Mouse (Mus musculus): ENCODE data around the gene Adig.
A peak's percentile ranks its signal among the peaks of the same experiment; 100 is the strongest.

Gene Adig

GRCm38 (mm10) chr2:158501836-158502812, at the start of gene Adig:
Adig (plus strand) TSS chr2:158502612.
- DNase-seq (ENCODE audit: low spot score in 2 of 2): no peak

- DNase-seq (ENCODE audit: low spot score in 2 of 2): no peak
Measured at GRCm38 (mm10) chr2:158456451-158456850, 46.0 kb upstream of the Adig start.

GRCm38 (mm10) chr2:158457610-158458009, 44.8 kb upstream of the Adig start:
- DNase-seq (ENCODE audit: low spot score in 2 of 2): no peak

- DNase-seq (ENCODE audit: low spot score in 2 of 2): no peak
Measured at GRCm38 (mm10) chr2:158462450-158462849, 40.0 kb upstream of the Adig start.

GRCm38 (mm10) chr2:158474159-158474558, 28.3 kb upstream of the Adig start:
- DNase-seq (ENCODE audit: low spot score in 2 of 2): no peak

GRCm38 (mm10) chr2:158477640-158478039, 24.8 kb upstream of the Adig start:
- no peak for DNase-seq (ENCODE audit: low spot score in 2 of 2)

GRCm38 (mm10) chr2:158498457-158498856, 4.0 kb upstream of the Adig start:
- no peak for DNase-seq (ENCODE audit: low spot score in 2 of 2)

GRCm38 (mm10) chr2:158503226-158503625, 814 bp downstream of the Adig start:
- no peak for DNase-seq (ENCODE audit: low spot score in 2 of 2)

GRCm38 (mm10) chr2:158503671-158504070, 1.3 kb downstream of the Adig start:
- DNase-seq (ENCODE audit: low spot score in 2 of 2): no peak

GRCm38 (mm10) chr2:158506475-158506874, 4.1 kb downstream of the Adig start:
- no peak for DNase-seq (ENCODE audit: low spot score in 2 of 2)

- no peak for DNase-seq (ENCODE audit: low spot score in 2 of 2)
Measured at GRCm38 (mm10) chr2:158507046-158507445, 4.6 kb downstream of the Adig start.

GRCm38 (mm10) chr2:158510665-158511064, 8.3 kb downstream of the Adig start:
- DNase-seq (ENCODE audit: low spot score in 2 of 2): peak; percentile 23 to 46

GRCm38 (mm10) chr2:158512528-158512927, 10.1 kb downstream of the Adig start, which contains the start of gene Arhgap40:
Arhgap40 (plus strand) TSS chr2:158512796.
- no peak for DNase-seq (ENCODE audit: low spot score in 2 of 2)

GRCm38 (mm10) chr2:158513821-158514336, 11.5 kb downstream of the Adig start:
- DNase-seq (ENCODE audit: low spot score in 2 of 2): no peak

GRCm38 (mm10) chr2:158518583-158518982, 16.2 kb downstream of the Adig start:
- DNase-seq (ENCODE audit: low spot score in 2 of 2): no peak

- no peak for DNase-seq (ENCODE audit: low spot score in 2 of 2)
Measured at GRCm38 (mm10) chr2:158519071-158519470, 16.7 kb downstream of the Adig start.

- no peak for DNase-seq (ENCODE audit: low spot score in 2 of 2)
Measured at GRCm38 (mm10) chr2:158519800-158520199, 17.4 kb downstream of the Adig start.

- no peak for DNase-seq (ENCODE audit: low spot score in 2 of 2)
Measured at GRCm38 (mm10) chr2:158523060-158523459, 20.6 kb downstream of the Adig start.

GRCm38 (mm10) chr2:158524129-158524860, 21.9 kb downstream of the Adig start:
- DNase-seq (ENCODE audit: low spot score in 2 of 2): no peak

- peak; percentile 29 to 51 for DNase-seq (ENCODE audit: low spot score in 2 of 2)
Measured at GRCm38 (mm10) chr2:158534090-158534489, 31.7 kb downstream of the Adig start.

- DNase-seq (ENCODE audit: low spot score in 2 of 2): no peak
Measured at GRCm38 (mm10) chr2:158534559-158534958, 32.1 kb downstream of the Adig start.

Data from natural killer cell, adult 2 months (primary cell).